Mouse (Mus musculus): Measurements from ENCODE around the gene 1810013L24Rik.

The 1810013L24Rik gene

DNA sequence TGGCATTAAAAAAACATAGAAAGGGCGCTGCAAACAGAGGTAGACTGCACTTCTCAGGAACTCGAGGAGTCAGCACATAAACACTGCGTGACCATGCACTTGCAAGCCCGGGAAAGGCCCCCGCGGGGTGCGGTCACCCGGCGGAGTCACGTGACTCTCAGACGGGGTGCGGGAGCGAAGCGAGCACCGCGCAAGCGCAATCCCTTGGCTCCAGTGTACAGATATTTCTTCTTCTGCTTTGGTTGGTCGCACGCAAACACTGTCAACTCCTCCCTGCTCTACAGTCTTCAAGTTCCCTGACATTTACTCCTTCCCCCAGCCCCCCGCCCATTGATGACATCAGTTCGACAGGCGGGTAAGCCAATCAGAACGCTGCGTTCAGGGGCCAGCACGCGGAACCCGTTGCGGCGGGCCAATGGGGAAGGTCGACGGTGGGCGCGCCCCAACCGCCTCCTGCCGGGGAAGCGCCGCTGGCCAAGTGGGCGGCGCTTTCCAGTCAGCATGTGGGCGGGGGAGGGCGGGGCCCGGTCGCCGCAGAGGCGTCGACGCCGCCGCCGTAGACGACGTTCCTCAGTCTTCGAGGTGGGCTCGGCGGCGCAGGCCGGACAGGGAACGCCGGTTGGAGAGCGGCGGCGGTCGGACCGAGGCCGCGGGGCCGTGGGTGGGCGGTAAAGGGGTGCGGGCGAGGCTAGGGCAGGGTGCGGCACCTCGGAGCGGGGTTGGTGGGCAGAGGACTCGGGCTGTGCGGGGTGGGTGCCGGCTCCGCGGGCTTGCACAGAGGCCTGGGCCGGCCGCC lies at the start of gene 1810013L24Rik:
1810013L24Rik (plus strand) TSS at position 537 of the 796 bp plus-strand sequence.
- peak; percentile 95 to 98 for DNase-seq (ENCODE audit: low read depth in 2 of 2, low spot score in 2 of 2)

DNA sequence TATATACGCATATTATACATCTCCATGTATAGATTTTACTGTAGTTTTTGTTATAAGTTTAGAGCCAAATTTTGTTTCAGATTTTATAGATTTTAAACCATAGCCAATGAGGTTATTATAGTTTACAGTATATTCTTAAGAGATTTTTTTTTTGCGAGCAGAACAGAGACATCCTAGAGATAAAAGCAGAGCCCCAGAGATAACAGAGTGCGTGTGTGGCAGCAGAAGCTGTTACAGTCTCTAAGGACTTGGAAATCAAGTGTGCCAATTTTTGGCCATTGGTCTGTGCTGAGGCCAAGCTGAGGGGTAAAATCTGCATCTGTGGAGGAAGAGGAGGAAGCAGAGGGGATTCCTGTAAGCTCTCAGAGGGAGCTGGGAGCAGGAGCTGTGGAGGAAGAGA lies 49.7 kb upstream of the 1810013L24Rik start:
- no peak for DNase-seq (ENCODE audit: low read depth in 2 of 2, low spot score in 2 of 2)

DNA sequence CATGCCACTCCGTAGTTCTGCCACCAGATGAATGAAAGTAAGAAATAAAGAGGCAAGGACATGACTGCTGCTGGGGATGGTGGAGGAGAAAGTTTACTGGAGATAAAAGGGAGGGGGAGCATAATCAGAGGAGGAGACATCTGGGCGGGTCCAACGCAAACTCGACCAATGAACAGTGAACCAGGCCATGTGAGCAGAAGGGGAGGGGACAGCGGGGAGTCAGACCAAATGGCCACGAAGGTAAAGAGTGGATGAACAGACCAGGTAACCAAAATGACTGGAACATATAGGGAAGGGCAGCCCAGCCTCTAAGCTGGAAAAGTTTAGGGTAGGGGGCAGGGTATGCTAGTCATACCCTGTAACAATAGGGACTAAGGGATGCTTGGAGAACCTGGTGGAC lies 48.7 kb upstream of the 1810013L24Rik start:
- no peak for DNase-seq (ENCODE audit: low read depth in 2 of 2, low spot score in 2 of 2)

DNA sequence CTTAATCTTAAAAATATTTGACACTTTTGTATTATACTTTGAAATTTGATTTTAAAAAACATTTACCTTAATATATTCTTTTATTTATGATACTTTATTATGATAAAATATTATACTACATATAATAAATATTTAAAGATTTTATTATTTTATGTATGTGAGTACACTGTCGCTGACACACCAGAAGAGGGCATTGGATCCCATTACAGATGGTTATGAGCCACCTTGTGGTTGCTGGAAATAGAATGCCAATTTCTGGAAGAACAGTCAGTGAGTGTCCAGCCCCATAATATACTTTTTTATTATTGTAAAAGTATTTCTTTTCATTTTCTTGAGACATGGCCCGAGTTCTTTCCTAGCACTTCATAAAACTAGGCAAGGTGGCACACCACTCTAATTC lies 48.2 kb upstream of the 1810013L24Rik start:
- no peak for DNase-seq (ENCODE audit: low read depth in 2 of 2, low spot score in 2 of 2)

DNA sequence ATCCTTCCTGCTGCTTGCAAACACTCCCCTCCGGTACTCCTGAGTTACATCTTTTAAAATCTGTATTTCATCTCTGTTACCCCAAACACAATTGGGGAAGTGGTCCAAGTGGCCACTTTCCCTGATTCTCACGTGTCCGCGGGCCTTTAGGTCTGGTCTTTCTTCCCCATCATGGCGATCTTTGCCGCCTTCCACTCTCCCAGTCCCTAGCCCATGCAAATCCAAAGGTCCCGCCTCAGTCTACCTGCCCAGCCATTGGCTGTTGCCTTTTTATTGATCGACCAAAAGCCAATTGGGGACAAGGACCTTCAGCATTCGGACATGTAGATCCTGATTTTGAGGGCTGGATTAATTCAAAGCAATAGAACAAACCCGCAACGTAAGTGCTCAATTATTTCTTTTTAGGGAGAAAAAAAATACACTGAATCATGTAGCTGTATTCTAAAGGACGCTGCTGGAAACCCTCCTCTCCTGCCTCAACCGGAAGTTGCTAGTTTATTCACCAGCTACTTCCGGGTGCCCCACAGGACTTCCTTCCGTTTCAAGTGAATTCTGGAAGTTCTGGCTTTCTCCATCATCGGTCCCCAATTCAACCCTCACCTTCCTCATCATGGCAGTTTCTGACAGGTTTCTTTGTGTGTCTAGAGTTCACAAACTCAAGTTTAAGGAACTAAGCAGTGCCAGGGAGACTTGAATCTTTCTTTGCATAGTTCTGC lies 46.5 kb upstream of the 1810013L24Rik start:
- no peak for DNase-seq (ENCODE audit: low read depth in 2 of 2, low spot score in 2 of 2)

DNA sequence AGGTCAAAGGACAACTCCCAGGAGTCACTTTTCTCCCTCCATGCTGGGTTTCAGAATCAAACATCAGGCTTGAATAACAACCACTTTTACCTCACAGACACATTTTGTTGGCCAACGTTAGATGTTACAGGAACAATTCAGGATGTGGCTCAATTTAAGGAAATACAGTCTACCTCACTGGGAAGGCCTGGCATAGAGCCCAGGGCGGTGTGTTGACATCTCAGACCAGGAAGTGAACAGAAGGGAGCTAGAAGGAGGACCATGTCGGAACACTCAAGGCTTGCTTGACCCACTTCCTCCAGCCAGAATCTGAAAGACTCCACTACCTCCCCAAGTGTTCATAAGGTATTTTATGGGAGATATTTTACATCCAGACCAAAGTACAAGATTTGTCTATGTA lies 45.1 kb upstream of the 1810013L24Rik start:
- DNase-seq (ENCODE audit: low read depth in 2 of 2, low spot score in 2 of 2), result no peak

DNA sequence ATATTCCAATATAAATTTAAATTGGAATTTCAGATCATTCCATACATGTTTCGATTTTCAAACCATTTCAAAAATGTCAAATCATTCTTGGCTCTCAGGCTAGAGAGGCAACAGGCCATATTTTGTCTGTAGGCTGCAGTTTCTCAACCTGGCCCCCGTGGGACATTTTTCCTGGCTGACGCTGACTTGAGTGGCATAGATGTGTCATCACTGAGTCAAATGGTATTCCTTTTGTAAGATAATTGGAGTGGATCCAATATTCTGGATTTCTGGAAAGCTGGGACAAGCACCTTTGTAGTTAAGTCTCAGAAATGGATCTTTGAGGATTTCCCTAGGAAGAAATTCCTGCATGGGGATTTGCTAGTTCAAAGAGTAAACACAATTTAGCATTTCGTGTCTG lies 39.0 kb upstream of the 1810013L24Rik start:
- DNase-seq (ENCODE audit: low read depth in 2 of 2, low spot score in 2 of 2), result no peak

DNA sequence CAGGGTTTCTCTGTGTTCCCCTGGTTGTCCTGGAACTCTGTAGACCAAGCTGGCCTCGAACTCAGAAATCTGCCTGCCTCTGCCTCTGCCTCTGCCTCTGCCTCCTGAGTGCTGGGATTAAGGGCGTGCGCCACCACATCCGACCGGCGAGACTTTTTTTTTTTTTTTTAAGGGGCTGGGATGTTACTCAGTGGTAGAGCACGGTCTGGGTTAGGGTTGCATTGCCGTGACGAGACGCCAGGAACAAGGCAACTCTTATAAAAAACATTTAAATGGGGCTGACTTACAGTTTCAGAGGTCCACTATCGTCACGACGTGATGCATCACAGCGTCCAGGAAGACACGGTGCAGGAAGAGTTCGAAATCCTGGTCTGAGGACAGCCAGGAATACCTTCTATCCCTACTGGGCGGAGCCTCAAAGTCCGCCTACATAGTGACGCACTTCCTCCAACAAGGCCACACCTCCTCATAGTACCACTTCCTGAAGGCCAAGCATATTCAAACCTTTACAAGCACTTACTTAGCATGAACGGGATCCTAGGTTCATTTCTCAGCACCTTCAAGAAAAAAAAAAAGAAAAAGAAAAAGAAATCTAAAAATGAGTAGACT lies 37.8 kb upstream of the 1810013L24Rik start, which contains the start of gene Usp7:
Usp7 (minus strand) TSS at position 360 of the 609 bp plus-strand sequence.
- DNase-seq (ENCODE audit: low read depth in 2 of 2, low spot score in 2 of 2), result no peak

DNA sequence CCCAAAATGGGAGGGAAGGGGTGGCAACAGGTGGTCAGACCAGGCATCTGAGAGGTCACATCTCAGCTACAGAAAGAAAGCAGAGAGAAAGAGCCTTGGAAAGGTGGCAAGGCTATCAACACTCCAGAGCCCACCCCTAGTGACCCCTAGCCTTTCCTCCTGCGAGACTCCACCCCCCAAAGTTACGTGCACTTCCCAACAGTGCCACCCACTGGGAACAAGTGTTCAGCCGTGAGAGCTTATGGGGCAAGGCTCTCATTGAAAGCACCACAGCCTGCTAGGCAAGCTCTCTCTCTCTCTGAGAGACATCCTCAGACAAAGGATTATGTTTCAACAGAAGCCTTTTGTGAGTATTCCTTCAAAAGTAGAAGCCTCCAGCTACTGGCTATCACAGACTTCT lies 34.9 kb upstream of the 1810013L24Rik start:
- no peak for DNase-seq (ENCODE audit: low read depth in 2 of 2, low spot score in 2 of 2)

DNA sequence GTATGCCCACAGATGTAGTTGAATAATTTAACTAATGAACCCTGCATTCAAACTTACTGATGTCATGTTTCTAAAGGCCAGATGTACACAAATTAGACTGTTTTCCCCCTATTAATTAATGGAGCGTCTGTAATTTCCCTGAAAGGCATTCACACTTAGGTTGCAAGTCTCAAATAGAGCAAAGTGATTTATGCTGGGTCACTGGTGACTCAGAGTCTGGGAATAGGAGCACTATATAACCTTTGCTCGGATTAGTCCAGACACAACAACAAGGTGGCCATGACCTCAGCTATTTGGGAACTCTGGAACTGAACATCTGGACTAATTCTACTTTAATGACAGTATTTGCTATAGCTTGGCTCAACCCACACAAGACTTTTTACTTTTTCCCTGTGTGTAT lies 34.0 kb upstream of the 1810013L24Rik start:
- DNase-seq (ENCODE audit: low read depth in 2 of 2, low spot score in 2 of 2), result no peak

DNA sequence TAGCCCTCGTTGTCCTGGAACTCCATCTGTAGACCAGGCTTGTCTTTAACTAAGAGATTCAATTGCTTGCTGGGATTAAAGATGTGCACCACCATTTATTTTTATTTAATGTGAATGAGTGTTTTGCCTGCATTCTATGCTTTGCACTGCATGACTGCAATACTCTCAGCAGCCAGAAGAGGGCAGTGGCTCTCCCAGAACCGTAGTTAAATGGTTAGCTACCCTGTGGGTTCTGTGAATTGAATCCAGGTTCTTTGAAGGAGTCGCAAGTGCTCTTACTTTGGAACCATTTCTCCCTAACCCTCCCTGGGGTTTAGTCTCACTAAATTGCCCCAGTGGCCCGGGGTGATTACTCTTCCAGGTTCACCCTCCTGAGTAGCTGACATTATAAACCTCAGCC lies 23.2 kb upstream of the 1810013L24Rik start:
- peak; percentile 35 to 57 for DNase-seq (ENCODE audit: low read depth in 2 of 2, low spot score in 2 of 2)

DNA sequence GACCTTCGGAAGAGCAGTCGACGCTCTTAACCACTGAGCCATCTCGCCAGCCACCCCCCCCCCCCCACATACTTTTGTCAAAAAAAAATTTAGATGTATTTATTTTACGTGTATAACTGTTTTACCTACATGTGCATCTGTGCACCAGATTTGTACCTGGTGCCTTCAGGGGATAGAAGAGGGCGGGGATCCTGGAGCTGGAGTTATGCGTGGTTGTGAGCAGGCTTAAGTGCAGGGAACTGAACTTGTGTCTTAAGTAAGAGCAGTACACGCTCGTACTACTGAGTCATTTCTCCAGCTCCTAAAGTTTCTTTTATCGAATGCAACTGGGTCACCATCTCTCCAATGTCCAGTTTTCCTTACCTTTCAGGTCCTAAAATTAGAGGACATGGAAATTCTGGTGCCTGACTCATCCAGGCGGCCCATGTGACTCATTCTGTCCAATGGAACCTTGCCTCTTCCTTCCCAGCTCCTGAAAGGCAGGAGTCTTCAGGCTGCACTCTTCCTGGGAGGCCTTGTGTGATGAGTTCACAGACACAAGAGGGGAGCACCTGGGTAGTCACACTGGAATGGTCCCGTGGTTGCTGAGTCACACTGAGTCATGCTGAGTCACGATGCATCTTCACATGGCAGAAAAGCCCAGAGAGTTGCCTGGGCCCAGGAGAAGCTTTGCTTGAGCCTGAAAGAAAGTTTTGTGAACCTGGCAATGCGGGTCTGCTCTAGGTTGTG lies 19.3 kb upstream of the 1810013L24Rik start:
- DNase-seq (ENCODE audit: low read depth in 2 of 2, low spot score in 2 of 2), result no peak

DNA sequence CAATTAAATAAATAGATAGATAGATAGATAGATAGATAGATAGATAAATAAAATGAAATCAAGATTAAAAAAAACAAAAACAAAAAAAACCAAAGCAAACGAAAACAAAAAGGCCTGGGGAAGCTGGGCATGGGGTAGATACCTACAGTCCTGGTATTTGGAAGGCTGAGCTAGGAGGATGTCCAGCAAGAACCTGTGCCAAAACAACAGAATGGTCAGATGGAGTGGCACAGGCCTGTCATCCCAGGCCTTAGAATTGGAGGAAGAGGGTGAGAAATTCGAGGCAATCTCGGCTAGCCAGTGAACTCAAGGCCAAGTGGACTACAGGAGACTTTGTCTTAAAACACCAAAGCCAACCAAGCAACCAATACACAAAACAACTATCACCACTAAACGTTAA lies 12.0 kb upstream of the 1810013L24Rik start:
- no peak for DNase-seq (ENCODE audit: low read depth in 2 of 2, low spot score in 2 of 2)

DNA sequence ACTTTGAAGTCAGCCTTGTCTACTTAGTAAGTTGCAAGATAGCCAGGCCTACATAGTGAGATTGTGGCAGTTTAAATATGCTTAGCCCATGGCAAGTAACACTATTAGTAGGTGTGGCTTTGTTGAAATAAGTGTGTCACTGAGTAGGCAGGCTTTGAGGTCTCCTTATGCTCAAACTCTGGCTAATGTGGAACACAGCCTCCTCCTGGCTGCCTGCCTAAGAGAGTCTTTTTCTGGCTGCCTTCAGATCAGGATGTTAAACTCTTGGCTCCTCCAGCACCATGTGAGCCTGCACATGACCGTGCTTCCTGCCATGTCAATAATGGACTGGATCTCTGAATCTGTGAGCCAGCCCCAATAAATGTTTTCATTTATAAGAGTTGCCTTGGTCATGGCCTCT lies 8.5 kb upstream of the 1810013L24Rik start:
- no peak for DNase-seq (ENCODE audit: low read depth in 2 of 2, low spot score in 2 of 2)

DNA sequence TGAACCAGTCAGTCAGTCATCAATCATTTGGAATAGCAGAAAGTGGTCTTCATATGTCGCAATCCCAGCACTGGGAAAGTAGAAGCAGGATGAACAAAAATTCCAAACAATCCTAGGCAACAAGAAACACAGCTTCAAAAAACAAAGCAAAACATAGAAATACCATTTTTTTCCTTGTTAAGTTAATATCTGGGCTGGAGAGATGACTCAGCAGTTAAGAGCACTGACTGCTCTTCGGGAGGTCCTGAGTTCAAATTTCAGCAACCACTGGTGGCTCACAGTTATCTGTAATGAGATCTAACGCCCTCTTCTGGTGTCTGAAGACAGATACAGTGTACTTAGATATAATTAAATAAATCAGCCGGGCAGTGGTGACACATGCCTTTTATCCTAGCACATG lies 7.3 kb upstream of the 1810013L24Rik start:
- no peak for DNase-seq (ENCODE audit: low read depth in 2 of 2, low spot score in 2 of 2)

DNA sequence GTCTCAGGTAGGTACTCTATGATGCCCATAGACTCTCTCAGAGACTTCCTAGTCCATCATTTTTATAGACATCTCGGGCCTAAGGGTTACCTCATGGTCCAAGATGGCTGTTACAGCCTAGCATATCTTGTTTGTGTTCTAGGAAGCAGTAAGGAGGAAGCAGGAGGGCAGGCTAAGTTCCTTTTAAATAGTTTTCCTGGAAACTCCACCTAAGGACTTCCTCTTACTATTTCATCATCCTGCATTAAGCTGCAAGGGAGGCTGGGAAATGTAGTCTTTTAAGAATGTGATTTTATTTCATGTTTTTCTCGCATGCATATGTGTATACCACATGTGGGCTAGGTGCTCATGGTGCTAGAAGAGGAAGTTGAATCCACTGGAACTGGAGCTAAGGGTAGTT lies 6.2 kb upstream of the 1810013L24Rik start:
- DNase-seq (ENCODE audit: low read depth in 2 of 2, low spot score in 2 of 2), result peak in 1 of 2 experiments; percentile 19

DNA sequence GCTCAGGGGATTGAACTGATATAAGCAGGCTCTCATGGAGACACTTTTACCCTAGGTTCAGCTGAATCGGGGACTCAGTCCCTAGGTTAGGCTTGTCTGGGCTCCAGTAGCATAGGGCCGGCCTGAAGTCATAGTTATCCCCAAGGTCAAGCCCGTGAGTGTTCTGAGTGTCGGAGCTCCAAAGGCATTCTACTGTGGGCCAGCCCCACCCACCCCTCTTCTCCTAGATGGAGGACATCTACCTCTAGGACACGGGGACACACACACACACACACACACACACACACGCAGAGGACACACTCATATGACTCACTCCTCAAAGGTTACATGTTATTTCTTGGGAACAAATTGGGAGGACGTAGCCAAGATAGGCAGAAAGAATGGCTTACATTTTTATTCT lies 2.5 kb upstream of the 1810013L24Rik start:
- no peak for DNase-seq (ENCODE audit: low read depth in 2 of 2, low spot score in 2 of 2)

DNA sequence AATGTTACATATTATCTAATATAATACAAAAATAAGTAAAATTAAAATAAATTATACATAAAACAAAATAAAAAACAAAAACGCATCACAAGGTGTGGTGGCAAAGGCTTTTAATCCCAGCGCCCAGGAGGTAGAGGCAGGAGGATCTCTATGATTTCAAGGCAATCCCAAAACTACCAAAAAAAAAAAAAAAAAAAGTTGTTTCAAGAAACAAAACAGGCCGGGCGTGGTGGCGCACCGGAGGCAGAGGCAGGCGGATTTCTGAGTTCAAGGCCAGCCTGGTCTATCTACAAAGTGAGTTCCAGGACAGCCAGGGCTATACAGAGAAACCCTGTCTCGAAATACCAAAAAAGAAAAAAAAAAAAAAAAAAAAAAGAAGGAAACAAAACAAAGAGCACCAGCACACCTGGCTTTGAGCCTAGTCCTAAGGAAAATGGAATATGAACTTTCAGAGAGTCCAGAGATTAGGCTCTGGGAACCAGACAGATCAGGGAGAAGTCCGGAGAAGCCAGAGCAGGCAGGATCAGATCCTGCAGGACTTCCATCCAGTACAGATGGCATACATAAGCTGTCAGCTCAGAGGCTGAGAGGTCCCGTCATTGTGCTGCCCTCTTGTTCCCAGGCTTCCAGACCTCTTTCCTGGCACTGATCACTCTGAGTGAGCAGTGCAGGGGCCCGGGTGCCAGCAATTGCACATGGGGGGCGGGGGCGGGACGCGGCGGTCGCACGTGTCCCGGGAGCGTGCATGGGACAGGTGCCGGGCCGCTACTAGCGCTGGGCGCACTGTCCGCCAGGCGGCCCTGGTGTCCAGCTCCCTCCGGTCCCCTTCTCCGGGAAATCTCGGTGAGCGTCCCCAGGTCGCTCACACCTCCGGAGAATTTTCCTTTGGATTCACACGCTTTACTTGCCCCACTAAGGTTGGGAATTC lies 1.0 kb upstream of the 1810013L24Rik start:
- DNase-seq (ENCODE audit: low read depth in 2 of 2, low spot score in 2 of 2), result peak in 1 of 2 experiments; percentile 9

DNA sequence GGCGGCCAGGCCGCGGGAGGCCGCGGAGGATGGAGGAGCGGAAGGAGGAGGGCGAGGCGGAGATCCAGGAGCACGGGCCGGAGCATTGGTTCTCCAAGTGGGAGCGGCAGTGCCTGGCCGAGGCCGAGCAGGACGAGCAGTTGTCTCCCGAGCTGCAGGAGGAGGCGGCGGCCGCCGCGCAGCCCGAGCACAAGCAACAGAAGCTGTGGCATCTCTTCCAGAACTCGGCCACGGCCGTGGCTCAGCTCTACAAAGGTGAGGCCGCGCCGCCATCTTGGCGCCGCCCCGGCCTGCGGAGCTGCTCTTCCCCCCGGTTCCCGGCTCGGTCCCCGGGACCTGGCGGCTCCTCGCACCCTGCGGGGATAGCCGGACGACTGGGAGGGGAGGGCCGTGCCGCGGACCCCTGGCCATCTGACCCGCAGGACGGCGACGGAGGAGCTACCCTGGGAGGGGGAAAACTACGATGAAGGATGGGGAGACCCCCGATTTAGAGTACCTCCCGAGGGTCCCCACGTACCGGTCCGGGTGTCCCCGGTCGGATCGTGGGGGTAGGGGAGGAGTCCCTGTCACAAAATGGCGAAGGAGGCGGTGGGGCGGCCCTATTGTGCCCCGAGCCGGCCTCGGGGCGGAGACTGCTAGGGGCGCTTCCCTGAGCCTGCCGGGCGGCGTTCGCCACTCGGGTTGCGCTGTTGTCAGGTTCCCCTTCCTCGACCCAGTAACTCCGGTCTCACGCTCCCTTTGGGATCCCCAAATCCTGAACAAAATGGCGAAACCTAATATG lies 721 bp downstream of the 1810013L24Rik start:
- DNase-seq (ENCODE audit: low read depth in 2 of 2, low spot score in 2 of 2), result peak; percentile 65 to 69
